Mouse (Mus musculus) kidney, postnatal 36 days (tissue): Measurements from ENCODE around the gene Fgr.
"Not testable (repeated sequence)": the region's sequence is repeated elsewhere in the genome, so short reads cannot be mapped to it uniquely, and the experiment has no call there.

Experiments used
- DNase-seq, 2 experiments: peaks; one replicate each; pipeline ENCODE4 v3.0.0; 2021 to 2022; ENCODE audit warnings: mixed read lengths in 2 of 2

Fgr gene

DNA sequence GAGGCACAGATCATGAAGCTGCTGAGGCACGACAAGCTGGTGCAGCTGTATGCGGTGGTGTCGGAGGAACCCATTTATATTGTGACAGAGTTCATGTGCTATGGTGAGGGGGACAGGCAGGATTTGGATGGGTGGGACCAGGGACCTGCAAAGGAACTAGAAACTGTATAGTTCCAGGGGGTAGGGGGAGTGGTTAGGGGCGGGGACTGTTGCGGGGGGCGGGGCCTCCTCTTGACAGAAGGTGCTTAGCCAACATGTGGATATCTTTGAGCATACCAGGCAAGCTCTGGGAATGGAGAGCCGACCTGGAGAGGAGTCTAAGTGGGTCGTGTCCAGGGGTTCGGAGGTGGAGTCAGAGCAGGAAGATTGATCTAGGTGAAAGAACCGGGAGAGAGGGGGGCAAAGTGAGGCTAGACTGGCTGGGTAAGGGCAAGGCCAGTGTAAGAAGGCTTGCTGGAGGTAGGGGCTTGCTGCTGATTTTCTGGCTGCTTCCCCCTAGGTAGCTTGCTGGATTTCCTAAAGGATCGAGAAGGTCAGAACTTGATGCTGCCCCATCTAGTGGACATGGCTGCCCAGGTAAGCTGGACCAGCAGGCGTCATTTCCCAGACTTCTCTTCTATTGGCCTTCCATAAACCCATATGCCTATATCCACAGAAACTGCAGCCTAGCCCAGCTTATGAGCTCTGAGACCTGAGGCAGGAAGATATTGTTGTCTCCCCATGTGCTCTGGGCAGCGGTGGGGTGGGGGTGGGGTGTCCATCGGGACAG lies 23.8 kb downstream of the Fgr start:
- peak in 1 of 2 experiments; percentile 42 for DNase-seq

DNA sequence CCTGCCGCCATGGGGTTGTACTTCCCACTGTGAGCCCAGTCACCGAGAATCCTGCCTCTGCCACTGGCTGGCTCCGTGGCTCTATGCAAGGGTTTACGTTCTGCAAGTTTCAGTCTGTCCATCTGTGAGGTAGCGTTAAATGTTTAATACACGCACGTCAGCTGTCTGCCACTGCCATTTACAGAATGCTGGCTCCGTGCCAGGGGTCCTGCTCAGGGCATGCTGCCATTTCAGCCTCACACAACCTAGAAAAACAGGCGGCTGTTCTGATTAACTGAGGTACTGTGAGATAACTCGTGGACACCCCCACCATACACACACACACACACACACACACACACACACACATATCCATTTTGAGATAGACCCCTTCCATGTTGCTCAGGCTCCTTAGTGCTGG lies 29.0 kb downstream of the Fgr start:
- DNase-seq: peak in 1 of 2 experiments; percentile 62

GRCm38 (mm10) chr4:133003316-133004018 lies 29.6 kb downstream of the Fgr start:
- DNase-seq: no peak

- DNase-seq: peak; percentile 74 to 81
These were observed 31.3 kb downstream of the Fgr start for GRCm38 (mm10) chr4:133005233-133005632.

- not testable (repeated sequence) for DNase-seq
These were observed 32.1 kb downstream of the Fgr start for GRCm38 (mm10) chr4:133005885-133006451.

DNA sequence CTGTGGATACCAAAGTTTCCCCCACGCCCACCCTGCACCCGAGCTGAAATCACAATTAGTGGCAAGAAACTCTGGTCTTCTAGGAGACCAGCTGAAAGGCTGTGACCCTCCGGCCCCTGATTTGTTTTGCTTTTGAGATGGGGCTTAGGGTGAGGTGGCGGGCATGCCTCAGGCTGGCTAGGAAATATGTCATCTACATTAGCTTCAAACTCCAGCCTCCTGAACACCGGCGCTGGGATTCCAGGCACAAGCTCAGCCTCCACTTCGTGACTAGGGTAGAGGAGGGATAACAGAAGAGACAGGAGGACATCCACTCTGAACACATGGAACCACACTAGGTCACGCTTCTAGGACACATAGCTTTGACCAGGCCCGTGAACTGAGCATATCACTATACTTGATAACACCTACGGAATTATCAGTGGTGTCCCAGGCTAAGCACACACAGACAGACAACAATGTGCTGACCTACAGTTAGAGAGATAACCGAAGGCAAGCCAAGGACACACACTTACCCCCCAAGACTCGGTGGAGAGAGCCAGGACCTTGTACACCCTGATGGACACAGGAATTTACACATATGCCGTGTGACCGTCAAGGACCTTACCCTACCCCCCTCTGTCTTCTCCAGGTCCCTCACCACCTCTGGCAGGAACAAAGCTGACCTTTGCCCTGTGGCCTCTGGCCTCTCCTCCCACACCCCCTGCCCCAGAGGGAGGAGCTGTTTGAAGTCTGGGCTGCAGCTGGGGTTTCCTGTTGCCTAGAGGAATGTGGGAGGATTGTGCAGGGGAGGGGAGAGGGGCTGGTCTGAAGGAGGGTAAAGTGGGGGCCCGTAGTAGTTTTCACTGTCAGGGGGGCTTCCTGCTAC lies 33.9 kb downstream of the Fgr start:
- DNase-seq: peak; percentile 76 to 79

DNA sequence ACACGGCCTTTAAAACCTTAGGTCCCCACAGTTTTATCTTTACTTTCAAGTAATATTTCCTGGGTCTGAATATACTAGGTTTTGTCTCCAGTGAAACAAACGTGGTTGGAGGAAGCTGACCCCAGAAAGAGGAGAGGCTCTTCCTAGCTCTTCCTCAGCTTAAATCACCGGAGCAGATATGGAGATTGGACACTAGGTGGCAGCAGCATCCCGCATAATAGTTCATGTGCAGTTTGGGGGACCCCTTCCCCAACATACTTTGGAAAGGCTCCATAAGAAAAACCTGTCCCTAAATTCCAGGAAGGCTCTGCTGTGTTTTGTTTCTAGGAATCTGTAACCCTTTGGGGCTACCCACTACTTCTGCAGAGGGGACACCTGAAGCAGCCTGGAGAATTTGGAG lies 35.2 kb downstream of the Fgr start:
- peak; percentile 49 to 81 for DNase-seq

- no peak for DNase-seq
These were observed 35.8 kb downstream of the Fgr start for GRCm38 (mm10) chr4:133009676-133010075.

DNA sequence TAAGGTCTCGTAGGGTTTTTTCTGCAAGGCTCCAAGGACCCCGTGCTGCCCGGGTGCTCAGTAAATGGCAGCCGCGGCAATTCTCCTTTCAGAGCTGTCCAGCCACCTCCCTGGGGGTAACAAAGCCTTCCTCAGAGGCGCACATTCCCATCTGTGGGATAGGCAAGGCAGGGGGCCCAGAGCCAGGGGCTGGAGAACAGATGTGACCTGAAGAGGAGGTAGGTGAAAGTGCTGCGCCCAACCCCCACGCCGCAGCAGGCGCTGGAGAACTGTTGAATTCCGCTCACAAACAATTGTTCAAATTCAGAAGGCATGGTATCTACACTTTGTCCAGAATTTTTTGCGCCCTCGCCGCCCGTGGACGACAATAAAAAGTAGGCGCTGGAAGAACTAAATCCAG lies 36.7 kb downstream of the Fgr start:
- peak in 1 of 2 experiments; percentile 61 for DNase-seq

GRCm38 (mm10) chr4:133011028-133011820 lies 37.3 kb downstream of the Fgr start, which contains the start of gene Ahdc1:
Gene Ahdc1 (plus strand): TSS chr4:133011260.
- peak; percentile 94 to 96 for DNase-seq

DNA sequence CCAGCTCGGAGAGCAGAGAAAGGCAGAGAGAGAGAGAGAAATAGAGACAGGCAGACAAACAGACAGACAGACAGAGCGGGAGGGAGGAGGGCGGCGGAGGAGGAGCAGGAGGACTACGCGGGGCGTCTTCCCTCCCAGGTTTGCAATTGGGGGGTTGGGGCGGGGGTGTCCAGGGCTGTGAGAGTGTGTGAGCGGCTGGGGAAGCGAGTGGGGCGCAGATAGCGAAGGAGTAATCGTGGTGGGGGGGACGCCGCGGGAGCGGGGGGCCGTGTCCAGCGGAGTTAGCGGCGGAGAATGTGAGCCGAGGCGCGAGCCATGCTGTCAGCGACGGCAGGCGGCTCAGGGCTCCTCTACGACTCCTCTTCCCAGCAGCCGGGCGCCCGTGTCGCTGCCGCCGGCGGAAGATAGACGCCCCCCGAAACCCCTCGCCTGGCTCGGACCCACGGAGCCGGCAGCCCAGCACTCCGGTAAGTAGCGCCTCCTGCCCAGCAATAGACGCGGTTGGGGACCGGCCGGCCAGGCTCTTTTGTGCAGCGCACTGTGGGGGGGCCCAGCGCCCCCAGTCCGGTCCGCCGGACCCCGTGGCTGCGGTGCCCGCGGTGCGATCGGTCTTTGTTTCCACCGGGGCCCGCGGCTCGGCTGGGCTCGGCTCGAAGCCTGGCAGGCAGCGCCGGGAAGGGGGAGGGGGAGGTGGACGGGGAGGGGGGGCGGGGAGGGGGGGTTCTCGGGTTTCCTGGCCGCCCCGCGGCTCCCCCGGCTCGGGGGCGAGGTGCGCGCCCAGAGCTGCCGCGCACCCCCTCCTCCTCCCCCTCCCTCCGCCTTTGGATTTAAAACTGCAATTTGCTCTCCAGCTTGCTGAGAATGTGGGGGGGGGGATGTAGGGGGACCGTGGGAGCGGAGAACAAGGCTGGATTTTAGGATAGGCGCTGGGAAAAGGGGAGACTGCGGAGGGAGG lies 38.2 kb downstream of the Fgr start:
- DNase-seq: peak; percentile 59 to 82

DNA sequence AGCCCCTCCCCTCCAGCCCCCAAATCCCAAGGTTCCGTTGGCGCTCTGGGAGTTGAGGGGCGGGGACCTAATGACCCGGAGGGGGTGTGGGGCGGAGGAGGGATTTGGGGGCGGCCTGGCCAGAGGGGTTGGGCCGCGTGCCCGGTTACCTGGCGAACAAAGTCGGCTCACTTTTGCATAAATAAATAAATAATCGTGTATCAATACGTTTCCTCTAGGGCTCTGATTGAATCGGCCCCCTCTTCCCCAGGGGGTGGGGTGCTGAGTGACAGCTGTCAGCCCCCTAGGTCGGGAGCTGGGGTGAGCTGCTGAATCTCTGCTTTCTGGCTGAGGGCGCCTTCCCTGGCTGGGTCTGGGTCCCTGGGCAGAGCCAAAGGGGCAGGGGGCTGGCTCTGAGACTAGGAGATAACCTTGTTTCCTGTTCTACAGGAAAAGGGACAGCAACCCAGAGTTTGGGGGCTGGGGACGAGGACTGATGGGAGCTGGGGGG lies 38.9 kb downstream of the Fgr start:
- DNase-seq: peak in 1 of 2 experiments; percentile 71

GRCm38 (mm10) chr4:133013266-133013891 lies 39.5 kb downstream of the Fgr start:
- DNase-seq: peak; percentile 81 to 85

DNA sequence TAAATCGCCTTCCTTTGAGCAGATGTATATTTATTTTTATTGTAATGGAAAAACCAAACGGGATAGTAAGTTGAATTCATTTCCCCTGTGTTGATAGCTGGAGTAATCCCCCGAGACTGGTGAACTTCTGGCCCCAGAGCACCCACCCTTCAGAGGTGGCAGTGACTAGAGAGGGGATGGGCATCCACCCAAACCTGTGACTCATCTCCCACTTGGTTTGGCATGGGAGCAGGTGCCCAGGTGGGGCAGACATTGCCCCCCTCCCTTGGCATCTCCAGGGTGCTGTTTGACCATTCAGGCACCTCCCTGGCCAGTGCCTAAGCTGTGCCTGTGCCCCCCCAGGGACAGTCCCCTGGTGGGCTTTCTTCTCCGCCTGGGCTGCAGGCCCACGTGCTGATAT lies 40.2 kb downstream of the Fgr start:
- no peak for DNase-seq

DNA sequence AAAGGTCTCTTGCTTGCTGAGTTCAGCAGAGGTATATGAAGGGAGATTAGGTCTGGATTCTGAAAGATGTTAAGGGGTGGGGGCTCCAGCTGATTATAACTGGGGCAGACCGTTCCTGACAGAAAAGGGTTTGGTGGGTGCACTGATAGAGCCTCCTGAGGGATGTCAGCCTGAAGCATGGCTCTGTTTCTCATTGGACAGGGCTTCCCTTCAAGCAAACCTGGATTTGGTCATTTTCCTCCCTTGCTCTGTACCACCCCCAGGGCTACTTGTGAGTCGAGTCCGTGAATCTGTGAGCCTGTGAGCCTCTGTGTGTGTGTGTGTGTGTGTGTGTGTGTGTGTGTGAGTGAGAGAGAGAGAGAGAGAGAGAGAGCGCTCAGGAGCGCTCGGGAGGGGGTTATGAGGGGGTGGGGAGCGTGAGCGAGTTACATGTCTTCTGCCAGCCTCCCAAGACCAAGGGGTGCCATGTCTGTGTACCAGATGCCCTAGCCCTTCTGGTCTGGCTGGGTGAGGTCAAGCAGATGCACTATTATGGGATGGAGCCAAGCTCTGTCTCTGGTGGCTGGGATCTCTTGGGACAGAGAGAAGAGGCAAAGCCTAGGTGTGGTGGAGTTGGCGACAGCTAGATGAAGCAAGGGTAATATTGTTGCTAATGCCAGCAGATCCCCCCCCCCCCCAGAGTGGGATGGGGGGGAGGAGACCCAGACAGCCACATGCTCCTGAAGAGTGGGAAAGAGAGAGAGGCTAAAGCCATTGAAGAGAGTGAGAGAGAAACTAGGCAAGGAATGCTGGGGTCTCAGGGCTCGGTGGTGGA lies 41.2 kb downstream of the Fgr start:
- DNase-seq: no peak

DNA sequence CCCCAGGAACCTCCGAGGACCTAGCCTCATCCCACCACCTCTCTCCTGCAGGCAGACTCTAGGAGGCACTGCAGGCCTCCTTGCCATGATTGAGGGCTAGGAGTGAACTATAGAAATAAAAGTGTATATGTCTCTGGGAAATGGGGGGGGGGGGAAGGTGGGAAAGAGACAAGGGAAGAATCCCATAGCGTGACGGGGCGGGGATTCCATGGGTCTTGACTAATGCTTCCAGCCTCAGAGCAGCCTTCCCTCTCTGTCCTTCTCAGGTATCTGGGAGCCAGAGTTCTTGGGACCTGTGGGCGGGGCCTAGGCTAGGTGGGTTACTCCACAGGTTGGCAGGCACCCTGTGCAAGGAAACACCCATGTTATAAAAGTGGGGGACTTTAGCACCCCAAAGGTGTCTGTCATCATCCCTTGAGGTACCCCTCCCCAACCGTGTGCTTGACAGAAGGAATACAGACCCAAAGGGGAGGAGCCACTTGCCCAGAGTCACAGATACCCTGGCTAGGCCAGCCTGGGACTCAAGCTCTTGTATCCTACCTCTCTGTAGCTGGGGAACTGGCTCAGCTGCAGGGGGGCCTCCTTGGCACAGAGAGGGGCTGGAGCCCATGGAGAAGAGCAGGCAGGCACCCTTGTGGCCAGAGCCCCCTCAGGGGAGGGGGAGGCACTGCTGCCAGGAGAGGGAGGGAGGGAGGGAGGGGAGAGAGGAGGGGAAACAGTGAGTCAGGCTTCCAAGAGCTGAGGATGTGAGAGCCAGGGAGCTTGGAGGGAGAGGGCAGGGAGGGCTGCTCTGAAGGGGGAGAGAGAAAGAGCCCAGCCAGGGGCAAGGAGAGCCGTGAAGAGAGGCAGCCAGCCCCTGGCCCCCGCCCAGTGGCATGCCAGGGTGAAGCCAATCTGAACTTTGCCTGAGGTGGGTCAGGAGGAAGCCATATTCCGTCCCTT lies 42.1 kb downstream of the Fgr start:
- no peak for DNase-seq

GRCm38 (mm10) chr4:133016677-133017415 lies 43.0 kb downstream of the Fgr start:
- DNase-seq: peak; percentile 50 to 58
